Mouse (Mus musculus): ENCODE results near the gene 4930470P17Rik.

- no peak for TF ChIP-seq GATA1 (IDR thresholded peaks at IDR 0.05; ENCODE audit: low read length)
- TF ChIP-seq TAL1 (IDR thresholded peaks at IDR 0.05; ENCODE audit: low read length), result no peak
Observed at GRCm38 (mm10) chr2:170578588-170578987, 23.2 kb downstream of the 4930470P17Rik start.
